Comparison of ENCODE assay signal across 8 mouse cellular contexts in the genomic region with DNA sequence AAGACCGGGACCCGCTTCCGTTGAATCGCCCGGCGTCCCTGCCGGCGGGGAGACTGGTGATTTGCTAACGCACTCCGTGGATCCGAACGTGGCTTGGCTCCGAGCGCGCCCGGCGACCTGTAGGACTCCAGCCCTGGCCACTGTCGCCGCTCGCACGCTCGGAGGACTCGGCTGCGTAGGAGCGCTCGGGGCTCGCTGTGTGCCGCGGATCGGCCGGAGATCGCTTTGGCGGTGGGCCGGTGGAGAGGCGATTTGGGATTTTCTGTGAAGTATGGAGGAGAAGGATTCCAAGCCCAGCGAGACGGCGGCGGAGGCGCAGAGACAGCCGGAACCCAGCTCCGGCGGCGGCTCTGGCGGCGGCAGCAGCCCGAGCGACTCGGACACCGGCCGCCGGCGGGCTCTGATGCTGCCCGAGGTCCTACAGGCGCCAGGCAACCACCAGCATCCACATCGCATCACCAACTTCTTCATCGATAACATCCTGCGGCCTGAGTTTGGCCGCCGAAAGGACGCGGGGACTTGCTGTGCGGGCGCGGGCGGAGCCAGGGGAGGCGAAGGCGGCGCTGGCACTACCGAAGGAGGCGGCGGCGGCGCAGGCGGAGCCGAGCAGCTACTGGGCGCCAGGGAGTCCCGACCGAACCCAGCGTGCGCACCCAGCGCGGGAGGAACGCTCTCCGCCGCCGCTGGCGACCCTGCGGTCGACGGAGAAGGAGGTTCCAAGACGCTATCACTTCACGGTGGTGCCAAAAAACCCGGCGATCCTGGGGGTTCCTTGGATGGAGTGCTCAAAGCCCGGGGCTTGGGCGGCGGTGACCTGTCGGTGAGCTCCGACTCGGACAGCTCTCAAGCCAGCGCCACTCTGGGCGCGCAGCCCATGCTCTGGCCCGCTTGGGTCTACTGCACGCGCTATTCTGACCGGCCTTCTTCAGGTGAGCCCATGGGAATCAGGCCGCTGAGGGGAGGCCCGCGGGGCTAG. TPM values are rescaled to one million over a fixed set of nuclear protein-coding genes. Genes with fewer than 3 reads are reported as not detected.
DNase-seq lines count a peak whose midpoint lies in the region; ATAC-seq and TF ChIP-seq lines count a peak whose summit lies in the region.

No protein-coding gene starts in this region.

- H3K9me3 ChIP-seq in forebrain, embryonic 13.5 days (replicated peaks), result no peaks in the 10 kb centered on the region
- H3K9me3 ChIP-seq in intestine, embryonic 15.5 days, result no peaks in the 10 kb centered on the region
- no peaks in the 10 kb centered on the region for H3K9me3 ChIP-seq in lung, embryonic 14.5 days (ENCODE audit: low read depth, low read length)
- no peaks in the 10 kb centered on the region for H3K9me3 ChIP-seq in stomach, embryonic 15.5 days

- peak overlapping the region; percentile 46 for H3K4me3 ChIP-seq in forebrain, embryonic 13.5 days
- H3K4me3 ChIP-seq in intestine, embryonic 15.5 days (replicated peaks), result peak overlapping the region; percentile 44
- peak overlapping the region; percentile 38 for H3K4me3 ChIP-seq in lung, embryonic 14.5 days (ENCODE audit: low read depth, low read length)
- peak overlapping the region; percentile 45 for H3K4me3 ChIP-seq in stomach, embryonic 15.5 days (replicated peaks)

- peak; percentile 7 to 20 for DNase-seq in spleen, postnatal 10 days (ENCODE audit: low spot score in 2 of 2)
- DNase-seq in spleen, postnatal 36 days (ENCODE audit: low spot score in 2 of 2), result no peak
- peak; percentile 54 for DNase-seq in lung, embryonic 14.5 days

- TF ChIP-seq CTCF in lung, embryonic 14.5 days (IDR thresholded peaks at IDR 0.05; ENCODE audit: low read depth), result no peak

- H3K9ac ChIP-seq in forebrain, embryonic 13.5 days, result peak overlapping the region; percentile 26; the same call in 1 of the 2 replicates
- no peak overlapping the region for H3K9ac ChIP-seq in intestine, embryonic 15.5 days
- H3K9ac ChIP-seq in lung, embryonic 14.5 days, result no peak overlapping the region
- no peak overlapping the region for H3K9ac ChIP-seq in stomach, embryonic 15.5 days

- H3K4me1 ChIP-seq in forebrain, embryonic 13.5 days, result peaks cover 23% of the 10 kb centered on the region
- peaks cover 30% of the 10 kb centered on the region for H3K4me1 ChIP-seq in intestine, embryonic 15.5 days (replicated peaks)
- H3K4me1 ChIP-seq in lung, embryonic 14.5 days (ENCODE audit: insufficient read depth), result no peaks in the 10 kb centered on the region
- peaks cover 24% of the 10 kb centered on the region for H3K4me1 ChIP-seq in stomach, embryonic 15.5 days

- WGBS in forebrain, embryonic 13.5 days, result under 1% methylated on average over 110 of the region's 111 CpGs
- WGBS in intestine, embryonic 15.5 days, result under 1% methylated on average over 106 of the region's 111 CpGs
- WGBS in lung, embryonic 14.5 days, result under 1% methylated on average over 107 of the region's 111 CpGs
- under 1% methylated on average over 108 of the region's 111 CpGs for WGBS in stomach, embryonic 15.5 days

- H3K36me3 ChIP-seq in forebrain, embryonic 13.5 days (ENCODE audit: poor library complexity, severe bottlenecking), result no peaks in the 10 kb centered on the region
- no peaks in the 10 kb centered on the region for H3K36me3 ChIP-seq in intestine, embryonic 15.5 days
- H3K36me3 ChIP-seq in lung, embryonic 14.5 days (ENCODE audit: insufficient read depth), result no peaks in the 10 kb centered on the region
- no peaks in the 10 kb centered on the region for H3K36me3 ChIP-seq in stomach, embryonic 15.5 days

- ATAC-seq in cerebellum, adult (ENCODE audit: insufficient number of reproducible peaks, low FRiP score, low TSS enrichment), result 0 out of 2 replicates have a peak, but pooled peaks have one; percentile 9
- ATAC-seq in forebrain, embryonic 13.5 days, result peak; percentile 44
- 0 out of 2 replicates have a peak, but pooled peaks have one; percentile 46 for ATAC-seq in intestine, embryonic 15.5 days
- ATAC-seq in lung, embryonic 14.5 days (ENCODE audit: insufficient read depth), result peak; percentile 32; the same call in 1 of the 2 replicates
- no peak; the same call in 1 of the 2 replicates for ATAC-seq in stomach, embryonic 15.5 days (ENCODE audit: insufficient read depth, low FRiP score, low read depth)
- ATAC-seq in erythroid progenitor cell, adult 5-6 weeks (replicated peaks; ENCODE audit: low FRiP score, poor library complexity, severe bottlenecking), result no peak

- H3K4me2 ChIP-seq in forebrain, embryonic 13.5 days, result peak overlapping the region; percentile 79
- H3K4me2 ChIP-seq in intestine, embryonic 15.5 days (replicated peaks), result peak overlapping the region; percentile 98
- peak overlapping the region; percentile 94 for H3K4me2 ChIP-seq in lung, embryonic 14.5 days
- H3K4me2 ChIP-seq in stomach, embryonic 15.5 days, result peak overlapping the region; percentile 99

- no peak overlapping the region for H3K27ac ChIP-seq in forebrain, embryonic 13.5 days
- no peak overlapping the region for H3K27ac ChIP-seq in intestine, embryonic 15.5 days
- no peak overlapping the region for H3K27ac ChIP-seq in lung, embryonic 14.5 days (ENCODE audit: low read depth)
- H3K27ac ChIP-seq in stomach, embryonic 15.5 days, result no peak overlapping the region

- peaks cover 95% of the 10 kb centered on the region for H3K27me3 ChIP-seq in forebrain, embryonic 13.5 days
- H3K27me3 ChIP-seq in intestine, embryonic 15.5 days (replicated peaks), result peaks cover 91% of the 10 kb centered on the region
- H3K27me3 ChIP-seq in lung, embryonic 14.5 days (ENCODE audit: insufficient read depth, low read length), result peaks cover 92% of the 10 kb centered on the region
- H3K27me3 ChIP-seq in stomach, embryonic 15.5 days (replicated peaks), result peaks cover 90% of the 10 kb centered on the region

RNA-seq across cellular contexts. Expression of a gene that starts 1.1 kb away (rescaled TPM):
- 0.04 TPM in 1 of 2 replicates, not detected in the other for polyA plus RNA-seq in forebrain, embryonic 13.5 days (2015; fragmentation: Nextera tagmentation; extraction: Ambion mirVana)
- not detected in 2 replicates for polyA plus RNA-seq in intestine, embryonic 15.5 days (2015; fragmentation: Nextera tagmentation; extraction: Ambion mirVana)
- not detected in 2 replicates for polyA plus RNA-seq in lung, embryonic 14.5 days (2014; fragmentation: Nextera tagmentation; extraction: Ambion mirVana)
- not detected in 2 replicates for polyA plus RNA-seq in stomach, embryonic 15.5 days (2015; fragmentation: Nextera tagmentation; extraction: Ambion mirVana)
- total RNA-seq in erythroid progenitor cell, adult 5-6 weeks (2015; ENCODE audit: low replicate concordance), result not detected in 2 replicates
- not detected in 2 replicates for total RNA-seq in erythroid progenitor cell, adult 5-6 weeks (2017; ENCODE audit: low replicate concordance)

Comparison
In these comparisons a context has a peak if more than half of its experiments do, and no peak if none do; other contexts are left out.
1. DNase-seq: peak in spleen, postnatal 10 days (2 of 2) and lung, embryonic 14.5 days (single experiment); none in spleen, postnatal 36 days (0 of 2).
2. ATAC-seq: peak in cerebellum, adult (single experiment), forebrain, embryonic 13.5 days (single experiment), intestine, embryonic 15.5 days (single experiment) and lung, embryonic 14.5 days (single experiment); none in stomach, embryonic 15.5 days (single experiment) and erythroid progenitor cell, adult 5-6 weeks (single experiment).
3. Peak in every context shown above with its lines, with median percentiles within 50 percentile points of each other: H3K4me2 ChIP-seq and H3K4me3 ChIP-seq.